8 mouse cellular contexts compared by ENCODE assay signal in genomic region chr13:95221882-95222568, GRCm38 (mm10). TPM values are rescaled to one million over a fixed set of nuclear protein-coding genes. Genes with fewer than 3 reads are reported as not detected.
DNase-seq lines count a peak whose midpoint lies in the region; ATAC-seq lines count a peak whose summit lies in the region.

No protein-coding gene starts in this region.

- peak; percentile 55 for ATAC-seq in hindbrain, embryonic 16.5 days
- no peak for ATAC-seq in stomach, embryonic 15.5 days (ENCODE audit: insufficient read depth, low FRiP score, low read depth)

- peak overlapping the region; percentile 83 for H3K9ac ChIP-seq in hindbrain, embryonic 16.5 days (ENCODE audit: low read depth, low read length)
- H3K9ac ChIP-seq in stomach, embryonic 15.5 days = peak overlapping the region; percentile 51

- peak overlapping the region; percentile 81 for H3K4me3 ChIP-seq in embryonic facial prominence, embryonic 10.5 days
- H3K4me3 ChIP-seq in hindbrain, embryonic 16.5 days (ENCODE audit: low read length) = peak overlapping the region; percentile 87
- H3K4me3 ChIP-seq in stomach, embryonic 15.5 days (replicated peaks) = peak overlapping the region; percentile 68

- peak overlapping the region; percentile 96 for H3K4me2 ChIP-seq in hindbrain, embryonic 16.5 days (ENCODE audit: low read length)
- peak overlapping the region; percentile 99 for H3K4me2 ChIP-seq in stomach, embryonic 15.5 days

- 2% methylated on average over 24 of the region's 24 CpGs for WGBS in embryonic facial prominence, embryonic 10.5 days
- 2% methylated on average over 24 of the region's 24 CpGs for WGBS in hindbrain, embryonic 16.5 days
- WGBS in stomach, embryonic 15.5 days = 4% methylated on average over 24 of the region's 24 CpGs

- H3K27me3 ChIP-seq in embryonic facial prominence, embryonic 10.5 days (replicated peaks; ENCODE audit: low read depth, poor library complexity, severe bottlenecking) = peaks cover 71% of the 10 kb centered on the region
- H3K27me3 ChIP-seq in hindbrain, embryonic 16.5 days (replicated peaks; ENCODE audit: control insufficient read depth, insufficient read depth, low read length) = no peaks in the 10 kb centered on the region
- H3K27me3 ChIP-seq in stomach, embryonic 15.5 days (replicated peaks) = peaks cover 7% of the 10 kb centered on the region; the same call in 1 of the 2 replicates

- H3K9me3 ChIP-seq in embryonic facial prominence, embryonic 10.5 days = no peaks in the 10 kb centered on the region
- H3K9me3 ChIP-seq in hindbrain, embryonic 16.5 days (ENCODE audit: control insufficient read depth, low read length) = no peaks in the 10 kb centered on the region
- H3K9me3 ChIP-seq in stomach, embryonic 15.5 days = no peaks in the 10 kb centered on the region

- peak overlapping the region; percentile 67; the same call in 1 of the 2 replicates for H3K27ac ChIP-seq in embryonic facial prominence, embryonic 10.5 days (replicated peaks)
- 0 out of 2 replicates have a peak overlapping the region, but pooled peaks have one; percentile 50 for H3K27ac ChIP-seq in hindbrain, embryonic 16.5 days (ENCODE audit: low read depth, low read length)
- H3K27ac ChIP-seq in stomach, embryonic 15.5 days = no peak overlapping the region

- DNase-seq in kidney, postnatal 10 days = peak; percentile 23
- no peak for DNase-seq in kidney, postnatal 14 days
- DNase-seq in embryonic facial prominence, embryonic 10.5 days (ENCODE audit: low spot score) = peak; percentile 27
- peak; percentile 8 for DNase-seq in lung, postnatal 10 days
- no peak for DNase-seq in spleen, postnatal 36 days (ENCODE audit: low spot score in 2 of 2)
- no peak for DNase-seq in B cell, adult 2 months

- H3K4me1 ChIP-seq in embryonic facial prominence, embryonic 10.5 days = peaks cover 14% of the 10 kb centered on the region
- peaks cover 5% of the 10 kb centered on the region for H3K4me1 ChIP-seq in hindbrain, embryonic 16.5 days (ENCODE audit: control insufficient read depth, insufficient read depth, low read depth, low read length)
- H3K4me1 ChIP-seq in stomach, embryonic 15.5 days = no peaks in the 10 kb centered on the region

- no peaks in the 10 kb centered on the region for H3K36me3 ChIP-seq in embryonic facial prominence, embryonic 10.5 days (replicated peaks)
- no peaks in the 10 kb centered on the region for H3K36me3 ChIP-seq in hindbrain, embryonic 16.5 days (ENCODE audit: control insufficient read depth, insufficient read depth, low read length)
- H3K36me3 ChIP-seq in stomach, embryonic 15.5 days = no peaks in the 10 kb centered on the region

RNA-seq across cellular contexts. Expression of gene Pde8b, which starts 28.1 kb away (rescaled TPM):
- polyA plus RNA-seq in embryonic facial prominence, embryonic 10.5 days (2016; fragmentation: Nextera tagmentation; extraction: Ambion mirVana) = 1.1 and 1.9 TPM in 2 replicates
- 7.5 and 8.9 TPM in 2 replicates for polyA plus RNA-seq in hindbrain, embryonic 16.5 days (2015; fragmentation: Nextera tagmentation; extraction: Ambion mirVana)
- 7.4 and 9.2 TPM in 2 replicates for polyA plus RNA-seq in stomach, embryonic 15.5 days (2015; fragmentation: Nextera tagmentation; extraction: Ambion mirVana)

Comparison
In these comparisons a context has a peak if more than half of its experiments do, and no peak if none do; other contexts are left out.
1. DNase-seq: peak in kidney, postnatal 10 days (single experiment), embryonic facial prominence, embryonic 10.5 days (single experiment) and lung, postnatal 10 days (single experiment); none in kidney, postnatal 14 days (single experiment), spleen, postnatal 36 days (0 of 2) and B cell, adult 2 months (0 of 2).
2. Peak in every context shown above with its lines, with median percentiles within 50 percentile points of each other: H3K4me3 ChIP-seq.